Mouse (Mus musculus): ENCODE results near the gene Pdia2. TPM values are rescaled to one million over a fixed set of nuclear protein-coding genes. Genes with fewer than 3 reads are reported as not detected.

The Pdia2 gene
- polyA plus RNA-seq, 1 experiment from 2014 or later: 0.39 TPM

GRCm38 (mm10) chr17:26229776-26230175 lies 30.9 kb upstream of the Pdia2 start:
- WGBS: 90% methylated on average over 5 of the region's 5 CpGs
- Histone ChIP-seq H3K27ac (no peak overlapping the region), H3K27me3 (no peaks in the 10 kb centered on the region), H3K9ac (no peak overlapping the region), H3K9me3 (no peaks in the 10 kb centered on the region), H3K36me3 (no peaks in the 10 kb centered on the region), H3K4me3 (no peak overlapping the region), H3K4me1 (peaks cover 10% of the 10 kb centered on the region), H3K4me2 (no peak overlapping the region)
- no peak for ATAC-seq (ENCODE audit: borderline replicate concordance, extremely low read depth, low FRiP score, low TSS enrichment)

GRCm38 (mm10) chr17:26225150-26225549 lies 26.3 kb upstream of the Pdia2 start:
- Histone ChIP-seq H3K4me1 (peaks cover 11% of the 10 kb centered on the region), H3K27me3 (no peaks in the 10 kb centered on the region), H3K9ac (no peak overlapping the region), H3K9me3 (no peaks in the 10 kb centered on the region), H3K27ac (peak overlapping the region; percentile 44), H3K36me3 (no peaks in the 10 kb centered on the region), H3K4me3 (no peak overlapping the region), H3K4me2 (no peak overlapping the region; the same call in 1 of the 2 replicates)
- peak; percentile 62; the same call in 1 of the 2 replicates for ATAC-seq (ENCODE audit: borderline replicate concordance, extremely low read depth, low FRiP score, low TSS enrichment)
- 49% methylated on average over 12 of the region's 12 CpGs for WGBS

GRCm38 (mm10) chr17:26221508-26221907 lies 22.6 kb upstream of the Pdia2 start:
- H3K9me3 ChIP-seq: no peaks in the 10 kb centered on the region
- WGBS: 53% methylated on average over 2 of the region's 2 CpGs
- no peak overlapping the region for H3K4me3 ChIP-seq
- H3K9ac ChIP-seq: no peak overlapping the region
- H3K4me1 ChIP-seq: peaks cover 11% of the 10 kb centered on the region
- no peaks in the 10 kb centered on the region for H3K27me3 ChIP-seq
- no peak overlapping the region for H3K4me2 ChIP-seq
- no peaks in the 10 kb centered on the region for H3K36me3 ChIP-seq
- no peak overlapping the region for H3K27ac ChIP-seq
- no peak for ATAC-seq (ENCODE audit: borderline replicate concordance, extremely low read depth, low FRiP score, low TSS enrichment)

GRCm38 (mm10) chr17:26212681-26213080 lies 13.8 kb upstream of the Pdia2 start:
- ATAC-seq (ENCODE audit: borderline replicate concordance, extremely low read depth, low FRiP score, low TSS enrichment): no peak
- 82% methylated on average over 11 of the region's 11 CpGs for whole genome bisulfite sequencing

GRCm38 (mm10) chr17:26212241-26212640 lies 13.4 kb upstream of the Pdia2 start:
- no peak overlapping the region for H3K4me3 ChIP-seq
- H3K4me1 ChIP-seq: no peaks in the 10 kb centered on the region
- no peaks in the 10 kb centered on the region for H3K9me3 ChIP-seq
- no peak for ATAC-seq (ENCODE audit: borderline replicate concordance, extremely low read depth, low FRiP score, low TSS enrichment)
- no peak overlapping the region for H3K27ac ChIP-seq
- H3K4me2 ChIP-seq: no peak overlapping the region
- H3K9ac ChIP-seq: no peak overlapping the region
- no peaks in the 10 kb centered on the region for H3K36me3 ChIP-seq
- H3K27me3 ChIP-seq: no peaks in the 10 kb centered on the region
- WGBS: 69% methylated on average over 7 of the region's 7 CpGs

More at GRCm38 (mm10) chr17:26212681-26213080, 13.8 kb upstream of the Pdia2 start:
- H3K36me3 ChIP-seq: no peaks in the 10 kb centered on the region
- no peak overlapping the region for H3K4me2 ChIP-seq
- no peak overlapping the region for H3K4me3 ChIP-seq
- no peak overlapping the region for H3K27ac ChIP-seq
- no peak overlapping the region for H3K9ac ChIP-seq
- H3K9me3 ChIP-seq: no peaks in the 10 kb centered on the region
- H3K4me1 ChIP-seq: no peaks in the 10 kb centered on the region
- H3K27me3 ChIP-seq: no peaks in the 10 kb centered on the region

GRCm38 (mm10) chr17:26207686-26208085 lies 8.8 kb upstream of the Pdia2 start, which contains the start of gene Arhgdig:
Gene Arhgdig (minus strand): TSS chr17:26207786.
- no peaks in the 10 kb centered on the region for H3K36me3 ChIP-seq
- no peak within 1 kb of the TSS for H3K27ac ChIP-seq
- no peak within 1 kb of the TSS for H3K9ac ChIP-seq
- no peak for ATAC-seq (ENCODE audit: borderline replicate concordance, extremely low read depth, low FRiP score, low TSS enrichment)
- no peak within 1 kb of the TSS for H3K4me3 ChIP-seq
- peaks cover 2% of the 10 kb centered on the region for H3K4me1 ChIP-seq
- H3K4me2 ChIP-seq: no peak within 1 kb of the TSS
- H3K27me3 ChIP-seq: peaks cover 26% of the 10 kb centered on the region
- WGBS: 85% methylated on average over 12 of the region's 12 CpGs
- H3K9me3 ChIP-seq: no peaks in the 10 kb centered on the region

GRCm38 (mm10) chr17:26206392-26206791 lies 7.5 kb upstream of the Pdia2 start:
- no peak overlapping the region for H3K4me3 ChIP-seq
- H3K4me2 ChIP-seq: no peak overlapping the region
- peaks cover 15% of the 10 kb centered on the region for H3K4me1 ChIP-seq
- no peaks in the 10 kb centered on the region for H3K36me3 ChIP-seq
- no peaks in the 10 kb centered on the region for H3K9me3 ChIP-seq
- H3K27ac ChIP-seq: no peak overlapping the region
- ATAC-seq (ENCODE audit: borderline replicate concordance, extremely low read depth, low FRiP score, low TSS enrichment): no peak
- no peak overlapping the region for H3K9ac ChIP-seq
- 59% methylated on average over 1 of the region's 1 CpGs for WGBS
- peaks cover 39% of the 10 kb centered on the region for H3K27me3 ChIP-seq

- H3K4me1 ChIP-seq: peaks cover 26% of the 10 kb centered on the region
- no peak overlapping the region for H3K9ac ChIP-seq
- no peak overlapping the region for H3K4me3 ChIP-seq
- no peaks in the 10 kb centered on the region for H3K9me3 ChIP-seq
- H3K4me2 ChIP-seq: no peak overlapping the region
- 28% methylated on average over 11 of the region's 11 CpGs for WGBS
- no peak overlapping the region for H3K27ac ChIP-seq
- ATAC-seq (ENCODE audit: borderline replicate concordance, extremely low read depth, low FRiP score, low TSS enrichment): no peak
- no peaks in the 10 kb centered on the region for H3K36me3 ChIP-seq
- peaks cover 55% of the 10 kb centered on the region for H3K27me3 ChIP-seq
Measured at GRCm38 (mm10) chr17:26204766-26205165, 5.9 kb upstream of the Pdia2 start.

- Histone ChIP-seq H3K27me3 (peaks cover 61% of the 10 kb centered on the region), H3K4me1 (peaks cover 26% of the 10 kb centered on the region), H3K36me3 (no peaks in the 10 kb centered on the region), H3K27ac (no peak overlapping the region), H3K4me3 (peak overlapping the region; percentile 41), H3K9me3 (no peaks in the 10 kb centered on the region), H3K4me2 (peak overlapping the region; percentile 80), H3K9ac (0 out of 2 replicates have a peak overlapping the region, but pooled peaks have one; percentile 10)
- WGBS: 2% methylated on average over 30 of the region's 30 CpGs
- ATAC-seq (ENCODE audit: borderline replicate concordance, extremely low read depth, low FRiP score, low TSS enrichment): 0 out of 2 replicates have a peak, but pooled peaks have one; percentile 12
Measured at GRCm38 (mm10) chr17:26203321-26203811, 4.5 kb upstream of the Pdia2 start.

GRCm38 (mm10) chr17:26202737-26203136 lies 3.9 kb upstream of the Pdia2 start, which contains the start of gene Rgs11:
Gene Rgs11 (plus strand): TSS chr17:26202951.
- Histone ChIP-seq H3K4me2 (peak within 1 kb of the TSS; percentile 95), H3K4me3 (peak within 1 kb of the TSS; percentile 41), H3K4me1 (peaks cover 26% of the 10 kb centered on the region), H3K27me3 (peaks cover 61% of the 10 kb centered on the region), H3K36me3 (peaks cover 5% of the 10 kb centered on the region), H3K27ac (no peak within 1 kb of the TSS), H3K9ac (0 out of 2 replicates have a peak within 1 kb of the TSS, but pooled peaks have one; percentile 10), H3K9me3 (no peaks in the 10 kb centered on the region)
- no peak for ATAC-seq (ENCODE audit: borderline replicate concordance, extremely low read depth, low FRiP score, low TSS enrichment)
- WGBS: 2% methylated on average over 21 of the region's 22 CpGs

- Histone ChIP-seq H3K27ac (no peak overlapping the region), H3K4me3 (no peak overlapping the region), H3K4me2 (peak overlapping the region; percentile 95; the same call in 1 of the 2 replicates)
Measured at GRCm38 (mm10) chr17:26201998-26202397, 3.1 kb upstream of the Pdia2 start.

GRCm38 (mm10) chr17:26200831-26201705 lies 2.2 kb upstream of the Pdia2 start:
- Histone ChIP-seq H3K27ac (no peak overlapping the region), H3K27me3 (peaks cover 61% of the 10 kb centered on the region), H3K4me3 (peak overlapping the region; percentile 54), H3K4me1 (peaks cover 26% of the 10 kb centered on the region), H3K4me2 (peak overlapping the region; percentile 95), H3K36me3 (peaks cover 14% of the 10 kb centered on the region), H3K9me3 (no peaks in the 10 kb centered on the region), H3K9ac (peak overlapping the region; percentile 47)
- peak; percentile 39 for ATAC-seq (ENCODE audit: borderline replicate concordance, extremely low read depth, low FRiP score, low TSS enrichment)
- WGBS: 2% methylated on average over 92 of the region's 92 CpGs

More at GRCm38 (mm10) chr17:26201998-26202397, 3.1 kb upstream of the Pdia2 start:
- no peaks in the 10 kb centered on the region for H3K9me3 ChIP-seq
- H3K4me1 ChIP-seq: peaks cover 26% of the 10 kb centered on the region
- no peak overlapping the region for H3K9ac ChIP-seq
- peaks cover 61% of the 10 kb centered on the region for H3K27me3 ChIP-seq
- ATAC-seq (ENCODE audit: borderline replicate concordance, extremely low read depth, low FRiP score, low TSS enrichment): no peak
- peaks cover 12% of the 10 kb centered on the region for H3K36me3 ChIP-seq
